Mouse (Mus musculus): ENCODE measurements around the gene Rag1. TPM values are rescaled to one million over a fixed set of nuclear protein-coding genes. Genes with fewer than 3 reads are reported as not detected.
A peak's percentile ranks its signal among the peaks of the same experiment; 100 is the strongest.

Gene Rag1
- polyA plus RNA-seq, 1 experiment: not detected

DNA sequence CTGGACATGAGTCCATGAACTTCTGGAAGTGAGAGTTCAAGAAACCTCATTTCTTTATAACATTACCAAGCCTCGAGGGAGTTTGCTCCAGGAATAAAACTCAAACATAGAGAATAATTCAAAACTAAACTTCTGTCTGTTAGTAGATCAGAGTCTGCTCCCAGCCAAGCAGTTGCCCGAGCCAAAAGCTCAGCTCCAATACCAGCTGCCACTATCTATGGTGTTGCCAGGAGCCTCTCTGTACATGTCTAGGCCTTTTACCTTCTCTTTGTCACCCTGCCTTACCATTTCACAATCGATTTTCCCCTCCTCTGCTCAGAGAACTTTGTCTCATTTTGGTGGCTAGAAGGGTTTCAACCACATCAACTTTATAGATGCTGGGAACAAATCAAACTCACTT, 24.2 kb upstream of the Rag1 start:
- no peaks in the 10 kb centered on the region for H3K4me1 ChIP-seq (ENCODE audit: control insufficient read depth, insufficient read depth, low read length)
- no peak overlapping the region for H3K27ac ChIP-seq (ENCODE audit: insufficient read depth, low read length)
- no peak for TF ChIP-seq POLR2A (IDR thresholded peaks at IDR 0.05; ENCODE audit: low read depth, low read length)
- TF ChIP-seq CTCF (IDR thresholded peaks at IDR 0.05; ENCODE audit: borderline replicate concordance, insufficient read depth, low read length): no peak
- H3K4me3 ChIP-seq (ENCODE audit: insufficient read depth, low read length): no peak overlapping the region

- Histone ChIP-seq H3K27ac (ENCODE audit: insufficient read depth, low read length) (no peak overlapping the region), H3K4me1 (ENCODE audit: control insufficient read depth, insufficient read depth, low read length) (no peaks in the 10 kb centered on the region), H3K4me3 (ENCODE audit: insufficient read depth, low read length) (no peak overlapping the region)
- TF ChIP-seq CTCF (IDR thresholded peaks at IDR 0.05; ENCODE audit: borderline replicate concordance, insufficient read depth, low read length) (no peak), POLR2A (IDR thresholded peaks at IDR 0.05; ENCODE audit: low read depth, low read length) (no peak)
Measured at GRCm38 (mm10) chr2:101668751-101669150, 19.4 kb upstream of the Rag1 start.

- Histone ChIP-seq H3K4me1 (ENCODE audit: control insufficient read depth, insufficient read depth, low read length) (no peaks in the 10 kb centered on the region), H3K27ac (ENCODE audit: insufficient read depth, low read length) (no peak overlapping the region), H3K4me3 (ENCODE audit: insufficient read depth, low read length) (no peak overlapping the region)
- no peak for TF ChIP-seq POLR2A (IDR thresholded peaks at IDR 0.05; ENCODE audit: low read depth, low read length)
- TF ChIP-seq CTCF (IDR thresholded peaks at IDR 0.05; ENCODE audit: borderline replicate concordance, insufficient read depth, low read length): no peak
Measured at GRCm38 (mm10) chr2:101665703-101666092, 16.4 kb upstream of the Rag1 start.

DNA sequence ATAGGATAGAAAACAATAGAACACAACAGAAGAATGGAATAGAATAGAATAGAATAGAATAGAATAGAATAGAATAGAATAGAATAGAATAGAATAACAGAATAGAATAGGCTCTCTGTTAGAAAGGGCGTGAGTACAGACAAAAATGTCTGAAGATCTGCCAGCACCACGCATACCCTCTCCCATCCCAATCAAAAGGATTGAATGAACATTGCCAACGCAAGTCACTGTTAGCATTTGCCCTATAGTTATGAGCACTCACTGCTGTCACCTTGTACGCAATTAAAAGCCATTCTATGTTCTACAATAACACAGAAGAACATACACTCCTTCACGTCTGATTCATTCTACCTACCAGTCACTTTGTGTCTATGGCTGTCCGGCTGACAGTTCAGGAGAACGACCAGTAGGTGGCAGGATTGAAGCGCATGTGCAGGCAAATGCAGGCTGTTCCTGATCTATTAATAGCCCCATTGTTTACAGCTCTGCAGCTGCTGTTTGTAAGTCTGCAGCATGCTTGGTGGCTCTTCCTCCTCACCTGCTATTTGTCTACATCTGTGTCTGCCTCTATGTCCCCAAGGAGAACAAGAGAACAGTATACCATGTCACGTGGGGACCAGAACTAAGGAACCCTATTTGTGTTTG, 15.9 kb upstream of the Rag1 start:
- H3K27ac ChIP-seq (ENCODE audit: insufficient read depth, low read length): no peak overlapping the region
- peak; percentile 86; the same call in 1 of the 2 replicates for TF ChIP-seq CTCF (IDR thresholded peaks at IDR 0.05; ENCODE audit: borderline replicate concordance, insufficient read depth, low read length)
- no peak for TF ChIP-seq POLR2A (IDR thresholded peaks at IDR 0.05; ENCODE audit: low read depth, low read length)
- H3K4me1 ChIP-seq (ENCODE audit: control insufficient read depth, insufficient read depth, low read length): no peaks in the 10 kb centered on the region
- H3K4me3 ChIP-seq (ENCODE audit: insufficient read depth, low read length): no peak overlapping the region

DNA sequence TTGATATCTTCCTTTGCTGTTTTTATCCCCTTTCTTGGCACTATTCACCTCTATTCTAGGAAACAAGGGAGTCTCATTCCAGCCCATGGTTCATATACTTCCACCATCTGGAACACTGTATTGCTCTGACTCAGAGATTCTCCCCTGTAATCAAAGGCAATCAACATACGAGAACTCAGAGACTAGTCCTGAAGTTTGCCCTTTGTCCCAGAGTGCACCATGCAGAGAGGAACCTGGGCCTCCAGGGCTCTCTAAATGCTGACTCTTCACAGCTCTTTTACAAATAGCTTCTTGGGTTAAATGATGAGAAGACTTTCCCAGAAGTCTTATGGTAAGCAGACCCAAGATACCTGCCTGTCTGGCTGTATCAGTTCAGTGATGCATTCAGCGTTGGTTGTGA, 11.2 kb upstream of the Rag1 start:
- TF ChIP-seq CTCF (IDR thresholded peaks at IDR 0.05; ENCODE audit: borderline replicate concordance, insufficient read depth, low read length) (no peak), POLR2A (IDR thresholded peaks at IDR 0.05; ENCODE audit: low read depth, low read length) (no peak)
- Histone ChIP-seq H3K4me3 (ENCODE audit: insufficient read depth, low read length) (no peak overlapping the region), H3K4me1 (ENCODE audit: control insufficient read depth, insufficient read depth, low read length) (no peaks in the 10 kb centered on the region), H3K27ac (ENCODE audit: insufficient read depth, low read length) (no peak overlapping the region)

- no peaks in the 10 kb centered on the region for H3K4me1 ChIP-seq (ENCODE audit: control insufficient read depth, insufficient read depth, low read length)
- no peak overlapping the region for H3K27ac ChIP-seq (ENCODE audit: insufficient read depth, low read length)
- no peak overlapping the region for H3K4me3 ChIP-seq (ENCODE audit: insufficient read depth, low read length)
- TF ChIP-seq CTCF (IDR thresholded peaks at IDR 0.05; ENCODE audit: borderline replicate concordance, insufficient read depth, low read length) (no peak), POLR2A (IDR thresholded peaks at IDR 0.05; ENCODE audit: low read depth, low read length) (no peak)
Measured at GRCm38 (mm10) chr2:101652921-101653597, 3.8 kb upstream of the Rag1 start.

DNA sequence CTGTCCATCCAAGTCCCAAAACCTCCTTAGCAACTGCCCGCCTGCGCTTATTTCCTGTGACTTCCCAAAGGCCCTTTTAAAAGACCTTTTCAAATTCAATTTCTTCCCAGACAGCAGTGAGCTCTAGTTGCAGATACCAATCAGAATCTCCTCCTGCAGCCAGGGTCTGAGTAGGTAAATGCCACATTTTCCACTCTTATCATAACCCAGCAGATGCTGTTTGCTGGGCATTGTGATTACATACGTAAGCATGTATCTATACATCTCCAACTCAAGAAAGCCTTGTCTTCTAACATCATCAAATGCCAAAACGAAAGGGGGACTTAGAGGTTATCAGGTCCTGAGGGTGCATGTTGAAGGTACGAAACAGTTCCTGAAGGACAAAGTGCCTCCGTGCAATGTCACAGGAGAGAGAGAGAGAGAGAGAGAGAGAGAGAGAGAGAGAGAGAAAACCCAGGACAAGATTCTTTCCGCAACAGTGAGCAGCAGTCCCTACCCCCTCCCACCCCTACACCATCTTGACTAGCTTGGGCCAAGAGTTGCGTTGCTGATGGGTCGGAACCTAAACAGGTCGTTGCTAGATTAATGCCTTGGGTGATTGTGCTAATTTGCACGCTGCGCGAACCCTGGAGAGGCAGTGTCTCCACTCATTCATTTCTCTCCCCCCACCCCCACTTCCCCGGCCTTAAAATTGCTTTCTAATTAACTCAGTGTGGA, 3.1 kb upstream of the Rag1 start:
- H3K4me3 ChIP-seq (ENCODE audit: insufficient read depth, low read length): no peak overlapping the region
- no peak for TF ChIP-seq POLR2A (IDR thresholded peaks at IDR 0.05; ENCODE audit: low read depth, low read length)
- no peak for TF ChIP-seq CTCF (IDR thresholded peaks at IDR 0.05; ENCODE audit: borderline replicate concordance, insufficient read depth, low read length)
- H3K4me1 ChIP-seq (ENCODE audit: control insufficient read depth, insufficient read depth, low read length): no peaks in the 10 kb centered on the region
- H3K27ac ChIP-seq (ENCODE audit: insufficient read depth, low read length): no peak overlapping the region

GRCm38 (mm10) chr2:101650446-101650845, 1.1 kb upstream of the Rag1 start:
- H3K27ac ChIP-seq (ENCODE audit: insufficient read depth, low read length): no peak overlapping the region
- TF ChIP-seq CTCF (IDR thresholded peaks at IDR 0.05; ENCODE audit: borderline replicate concordance, insufficient read depth, low read length) (no peak), POLR2A (IDR thresholded peaks at IDR 0.05; ENCODE audit: low read depth, low read length) (no peak)
- no peak overlapping the region for H3K4me3 ChIP-seq (ENCODE audit: insufficient read depth, low read length)
- H3K4me1 ChIP-seq (ENCODE audit: control insufficient read depth, insufficient read depth, low read length): no peaks in the 10 kb centered on the region

- Histone ChIP-seq H3K27ac (ENCODE audit: insufficient read depth, low read length) (no peak overlapping the region), H3K4me3 (ENCODE audit: insufficient read depth, low read length) (no peak overlapping the region), H3K4me1 (ENCODE audit: control insufficient read depth, insufficient read depth, low read length) (no peaks in the 10 kb centered on the region)
- no peak for TF ChIP-seq CTCF (IDR thresholded peaks at IDR 0.05; ENCODE audit: borderline replicate concordance, insufficient read depth, low read length)
- TF ChIP-seq POLR2A (IDR thresholded peaks at IDR 0.05; ENCODE audit: low read depth, low read length): no peak
Measured at GRCm38 (mm10) chr2:101648361-101648760, 940 bp downstream of the Rag1 start.

GRCm38 (mm10) chr2:101645841-101646240, 3.5 kb downstream of the Rag1 start:
- no peak overlapping the region for H3K4me3 ChIP-seq (ENCODE audit: insufficient read depth, low read length)
- no peak overlapping the region for H3K27ac ChIP-seq (ENCODE audit: insufficient read depth, low read length)
- TF ChIP-seq CTCF (IDR thresholded peaks at IDR 0.05; ENCODE audit: borderline replicate concordance, insufficient read depth, low read length) (no peak), POLR2A (IDR thresholded peaks at IDR 0.05; ENCODE audit: low read depth, low read length) (no peak)
- no peaks in the 10 kb centered on the region for H3K4me1 ChIP-seq (ENCODE audit: control insufficient read depth, insufficient read depth, low read length)

Data from embryonic fibroblast, embryonic 13.5 days (primary cell).